Mouse (Mus musculus): ENCODE results near the gene Lman1l. TPM values are rescaled to one million over a fixed set of nuclear protein-coding genes. Genes with fewer than 3 reads are reported as not detected.

The Lman1l gene
- total RNA-seq, 2 experiments from 2014 or later = not detected

GRCm38 (mm10) chr9:57558625-57559024, 61.9 kb downstream of the Lman1l start:
- intact Hi-C loops (cut with DNase I) = no loop called here
- no peak for DNase-seq (ENCODE audit: low spot score in 2 of 2)

- DNase-seq (ENCODE audit: low spot score in 2 of 2) = no peak
- intact Hi-C loops (cut with DNase I) = no loop called here
Observed at GRCm38 (mm10) chr9:57557215-57557614, 63.4 kb downstream of the Lman1l start.

Other genes with a start within 250 kb of the Lman1l start
- 10 to 100 TPM; 14.4 to 14.7 TPM for gene Ppcdc, start 180.7 kb downstream of the Lman1l start, total RNA-seq (2021)
- 100 to 1,000 TPM; 414 to 420 TPM for gene Scamp5, start 152.7 kb downstream of the Lman1l start, total RNA-seq (2021)
- gene Rpp25, start 116.7 kb downstream of the Lman1l start, total RNA-seq (2021) = 10 to 100 TPM; 15.2 to 16.4 TPM
- 100 to 1,000 TPM; 481 to 515 TPM for gene Cox5a, start 99.5 kb downstream of the Lman1l start, total RNA-seq (2021)
- 10 to 100 TPM; 16.3 to 22.9 TPM for gene Fam219b, start 83.2 kb downstream of the Lman1l start, total RNA-seq (2021)
- gene Mpi, start 68.0 kb downstream of the Lman1l start, total RNA-seq (2021) = 10 to 100 TPM; 73.3 to 82.3 TPM
- 10 to 100 TPM; 25.4 to 29.1 TPM for gene Scamp2, start 59.8 kb downstream of the Lman1l start, total RNA-seq (2021)
- 10 to 100 TPM; 30.0 to 34.2 TPM for gene Ulk3, start 31.3 kb downstream of the Lman1l start, total RNA-seq (2021)
- 10 to 100 TPM; 16.3 to 24.4 TPM for gene Cplx3, start 14.5 kb downstream of the Lman1l start, total RNA-seq (2021)
- gene Csk, start 32.9 kb upstream of the Lman1l start, total RNA-seq (2021) = 10 to 100 TPM; 46.8 to 47.1 TPM
- not detected for gene Cyp1a2, start 62.9 kb upstream of the Lman1l start, total RNA-seq (2021)
- under 1 TPM; 0.13 to 0.22 TPM for gene Cyp1a1, start 67.2 kb upstream of the Lman1l start, total RNA-seq (2021)
- 10 to 100 TPM; 15.3 to 15.6 TPM for gene Edc3, start 87.8 kb upstream of the Lman1l start, total RNA-seq (2021)
- gene Clk3, start 145.1 kb upstream of the Lman1l start, total RNA-seq (2021) = 10 to 100 TPM; 81.3 to 81.8 TPM
- gene Arid3b, start 216.0 kb upstream of the Lman1l start, total RNA-seq (2021) = 10 to 100 TPM in 1 of 2 experiments, 1 to 10 TPM in 1; 9.6 to 10.7 TPM

Measured in left cerebral cortex, postnatal 14 days (tissue).